Mouse (Mus musculus): ENCODE measurements at regions not wholly inside any gene's neighbourhood (a gene's known extent, or its start where the extent isn't known, plus 50 kb on each side); places are given as distances from the start of the nearest gene placed in this dataset.

GRCm38 (mm10) chr9:59129252-59129651 lies 93.0 kb upstream of the Neo1 start:
- TF ChIP-seq CTCF (IDR thresholded peaks at IDR 0.05; ENCODE audit: extremely low read depth, insufficient read length, insufficient replicate concordance, low read depth, low read length) (no peak), POLR2A (IDR thresholded peaks at IDR 0.05; ENCODE audit: low read depth, low read length) (no peak)

All from small intestine, adult 2 months (tissue).